Mouse (Mus musculus) embryonic facial prominence, embryonic 13.5 days (tissue): ENCODE measurements at regions not wholly inside any gene's neighbourhood (a gene's known extent, or its start where the extent isn't known, plus 50 kb on each side); places are given as distances from the start of the nearest gene placed in this dataset.

Experiments
- ATAC-seq: fragments of 200-750 bp; cut with Nextera tagmentation; 2 replicates; pipeline ENCODE4 v1.8.0; 2017; ENCODE audit warnings: low read depth; ENCODE audit not compliant: insufficient number of reproducible peaks, insufficient read depth, low FRiP score, low TSS enrichment
- H3K27ac ChIP-seq: fragments of 300-500 bp; sonication (generic); 2 replicates; pipeline ENCODE4 v1.5.1; 2015; ENCODE audit warnings: moderate library complexity, mild to moderate bottlenecking, inconsistent platforms
- H3K27me3 ChIP-seq: fragments of 300-500 bp; sonication (generic); 2 replicates; pipeline ENCODE4 v1.6.1; 2015; ENCODE audit warnings: mild to moderate bottlenecking, inconsistent platforms
- H3K36me3 ChIP-seq: fragments of 300-500 bp; sonication (generic); 2 replicates; pipeline ENCODE4 v1.6.1; 2015; ENCODE audit warnings: mild to moderate bottlenecking, inconsistent platforms
- H3K4me1 ChIP-seq: fragments of 300-500 bp; sonication (generic); 2 replicates; pipeline ENCODE4 v1.6.1; 2015; ENCODE audit warnings: inconsistent platforms
- H3K4me2 ChIP-seq: fragments of 300-500 bp; sonication (generic); 2 replicates; pipeline ENCODE4 v1.6.1; 2015; ENCODE audit warnings: moderate library complexity, mild to moderate bottlenecking, inconsistent platforms
- H3K4me3 ChIP-seq: fragments of 300-500 bp; sonication (generic); 2 replicates; pipeline ENCODE4 v1.5.1; 2015; ENCODE audit warnings: mild to moderate bottlenecking, inconsistent platforms
- H3K9ac ChIP-seq: fragments of 300-500 bp; sonication (generic); 2 replicates; pipeline ENCODE4 v1.6.1; 2015; ENCODE audit warnings: mild to moderate bottlenecking, inconsistent platforms
- H3K9me3 ChIP-seq: fragments of 300-500 bp; sonication (generic); 2 replicates; pipeline ENCODE4 v1.6.1; 2016; ENCODE audit warnings: inconsistent platforms
- WGBS: fragments of 180-500 bp; shearing (Covaris S2); methylation state at CpG from one replicate; pipeline ENCODE4 v1.1.7; 2015; ENCODE audit warnings: mixed read lengths; 5-methylcytosine and 5-hydroxymethylcytosine counted together

GRCm38 (mm10) chr12:107596236-107596635 lies 107.8 kb downstream of the 3110018I06Rik start:
- Histone ChIP-seq H3K9ac (no peak overlapping the region), H3K4me3 (no peak overlapping the region), H3K27ac (no peak overlapping the region), H3K4me2 (no peak overlapping the region), H3K9me3 (no peaks in the 10 kb centered on the region), H3K36me3 (no peaks in the 10 kb centered on the region), H3K4me1 (no peaks in the 10 kb centered on the region), H3K27me3 (no peaks in the 10 kb centered on the region)
- no peak for ATAC-seq

DNA sequence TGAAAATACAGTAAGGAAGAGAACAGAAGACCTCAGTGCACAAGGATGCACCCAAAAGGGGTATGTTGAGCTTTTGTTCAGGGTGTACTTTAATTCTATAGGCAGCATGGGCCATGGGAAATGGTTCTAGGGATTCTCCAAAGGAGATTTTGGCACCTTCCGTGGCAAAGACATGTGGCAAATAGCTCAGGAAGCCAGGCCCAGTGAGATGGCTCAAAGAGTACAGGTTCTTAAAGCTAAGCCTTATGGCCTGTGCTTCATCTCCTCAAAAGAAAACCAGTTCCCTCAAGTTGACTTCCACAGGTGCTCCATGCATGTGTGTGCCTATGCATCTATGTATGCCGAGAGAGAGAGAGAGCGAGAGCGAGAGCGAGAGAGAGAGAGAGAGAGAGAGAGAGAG lies 112.1 kb downstream of the 3110018I06Rik start:
- H3K9ac ChIP-seq = no peak overlapping the region
- no peak for ATAC-seq
- H3K9me3 ChIP-seq = no peaks in the 10 kb centered on the region
- no peaks in the 10 kb centered on the region for H3K27me3 ChIP-seq
- no peaks in the 10 kb centered on the region for H3K4me1 ChIP-seq
- no peak overlapping the region for H3K27ac ChIP-seq
- no peak overlapping the region for H3K4me2 ChIP-seq
- no peaks in the 10 kb centered on the region for H3K36me3 ChIP-seq
- WGBS = 94% methylated on average over 5 of the region's 5 CpGs
- H3K4me3 ChIP-seq = no peak overlapping the region

DNA sequence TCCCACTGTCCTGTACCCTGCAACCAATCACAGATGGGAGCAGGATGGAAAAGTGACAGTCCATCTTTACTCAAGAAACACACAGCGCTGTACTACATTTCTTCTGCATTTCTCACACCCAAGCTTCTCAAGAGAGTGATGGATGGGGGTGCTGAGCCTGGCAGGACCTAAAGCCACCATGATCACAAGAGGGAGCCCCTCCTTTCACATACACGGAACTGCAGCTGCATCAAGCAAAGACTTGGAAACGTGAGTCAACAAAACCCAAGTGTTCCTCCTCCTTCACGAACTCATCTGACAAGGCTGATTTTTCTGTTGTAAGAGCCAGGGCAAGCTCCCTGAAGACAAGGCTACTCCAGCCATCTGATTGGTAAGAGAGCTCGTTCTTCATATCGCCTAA lies 120.5 kb downstream of the 3110018I06Rik start:
- no peak for ATAC-seq

GRCm38 (mm10) chr12:107609986-107610385 lies 121.6 kb downstream of the 3110018I06Rik start:
- H3K4me3 ChIP-seq = no peak overlapping the region
- ATAC-seq = no peak
- H3K9ac ChIP-seq = no peak overlapping the region
- H3K4me2 ChIP-seq = no peak overlapping the region
- H3K36me3 ChIP-seq = no peaks in the 10 kb centered on the region
- 72% methylated on average over 4 of the region's 4 CpGs for WGBS
- no peak overlapping the region for H3K27ac ChIP-seq
- no peaks in the 10 kb centered on the region for H3K27me3 ChIP-seq
- no peaks in the 10 kb centered on the region for H3K4me1 ChIP-seq
- H3K9me3 ChIP-seq = peaks cover 6% of the 10 kb centered on the region; the same call in 1 of the 2 replicates

More for the DNA sequence above, 120.5 kb downstream of the 3110018I06Rik start:
- WGBS = 78% methylated on average over 6 of the region's 6 CpGs
- no peak overlapping the region for H3K4me3 ChIP-seq
- H3K27me3 ChIP-seq = no peaks in the 10 kb centered on the region
- H3K27ac ChIP-seq = no peak overlapping the region
- H3K4me1 ChIP-seq = no peaks in the 10 kb centered on the region
- no peaks in the 10 kb centered on the region for H3K36me3 ChIP-seq
- H3K9ac ChIP-seq = no peak overlapping the region
- H3K9me3 ChIP-seq = peaks cover 6% of the 10 kb centered on the region; the same call in 1 of the 2 replicates
- no peak overlapping the region for H3K4me2 ChIP-seq

DNA sequence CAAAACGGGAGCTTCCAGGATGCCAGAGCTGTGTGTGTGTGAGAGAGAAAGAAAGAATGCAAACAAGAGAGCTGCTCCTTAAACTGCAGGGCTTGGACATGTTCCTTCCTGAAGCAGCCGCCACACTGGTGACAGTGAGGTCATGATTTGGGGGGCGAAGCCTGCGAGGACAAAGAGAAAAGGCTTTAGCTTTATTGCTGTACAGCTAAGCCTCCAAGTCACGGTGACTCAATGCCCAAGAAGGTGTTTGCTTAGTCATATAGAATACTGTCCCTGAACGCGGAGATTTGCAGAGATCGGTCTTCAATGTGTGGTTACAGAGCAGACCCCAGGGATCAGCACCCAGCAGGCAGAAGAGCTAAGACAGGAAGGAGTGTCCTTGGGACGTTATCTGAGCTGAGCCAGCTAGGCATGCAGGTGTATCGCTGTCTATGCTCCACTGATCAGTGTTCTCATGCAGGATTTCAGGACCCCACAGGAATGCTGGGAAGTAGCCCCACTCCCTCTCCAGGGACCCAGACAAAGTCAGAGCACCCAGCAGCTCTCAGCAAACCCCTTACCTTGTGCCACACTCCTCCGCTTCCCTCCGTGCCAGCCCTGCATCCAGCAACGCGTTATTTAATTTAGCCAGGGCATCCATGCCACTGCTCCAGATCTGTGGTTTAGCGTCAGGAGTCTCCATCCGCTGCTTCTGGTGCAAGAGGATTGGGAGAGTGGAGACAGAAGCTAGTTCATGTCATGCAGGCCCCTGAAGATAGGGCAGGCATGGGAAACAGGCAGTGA lies 129.0 kb downstream of the 3110018I06Rik start:
- H3K4me1 ChIP-seq = peaks cover 4% of the 10 kb centered on the region; the same call in 1 of the 2 replicates
- WGBS = 74% methylated on average over 16 of the region's 16 CpGs
- H3K9me3 ChIP-seq = no peaks in the 10 kb centered on the region; the same call in 1 of the 2 replicates
- H3K27ac ChIP-seq = no peak overlapping the region
- H3K27me3 ChIP-seq = no peaks in the 10 kb centered on the region
- no peak overlapping the region for H3K4me3 ChIP-seq
- no peak for ATAC-seq
- H3K4me2 ChIP-seq = no peak overlapping the region
- H3K9ac ChIP-seq = no peak overlapping the region
- H3K36me3 ChIP-seq = no peaks in the 10 kb centered on the region

GRCm38 (mm10) chr12:107624446-107624845 lies 136.0 kb downstream of the 3110018I06Rik start:
- no peak for ATAC-seq
- H3K4me2 ChIP-seq = no peak overlapping the region
- no peak overlapping the region for H3K27ac ChIP-seq
- H3K36me3 ChIP-seq = no peaks in the 10 kb centered on the region
- H3K4me3 ChIP-seq = no peak overlapping the region
- WGBS = 50% methylated on average over 3 of the region's 3 CpGs
- H3K27me3 ChIP-seq = 0 out of 2 replicates have a peak, but pooled peaks cover 3% of the 10 kb centered on the region
- H3K4me1 ChIP-seq = no peaks in the 10 kb centered on the region
- no peak overlapping the region for H3K9ac ChIP-seq
- no peaks in the 10 kb centered on the region; the same call in 1 of the 2 replicates for H3K9me3 ChIP-seq

- no peak for ATAC-seq
Observed at GRCm38 (mm10) chr12:107648008-107648407, 159.6 kb downstream of the 3110018I06Rik start.

DNA sequence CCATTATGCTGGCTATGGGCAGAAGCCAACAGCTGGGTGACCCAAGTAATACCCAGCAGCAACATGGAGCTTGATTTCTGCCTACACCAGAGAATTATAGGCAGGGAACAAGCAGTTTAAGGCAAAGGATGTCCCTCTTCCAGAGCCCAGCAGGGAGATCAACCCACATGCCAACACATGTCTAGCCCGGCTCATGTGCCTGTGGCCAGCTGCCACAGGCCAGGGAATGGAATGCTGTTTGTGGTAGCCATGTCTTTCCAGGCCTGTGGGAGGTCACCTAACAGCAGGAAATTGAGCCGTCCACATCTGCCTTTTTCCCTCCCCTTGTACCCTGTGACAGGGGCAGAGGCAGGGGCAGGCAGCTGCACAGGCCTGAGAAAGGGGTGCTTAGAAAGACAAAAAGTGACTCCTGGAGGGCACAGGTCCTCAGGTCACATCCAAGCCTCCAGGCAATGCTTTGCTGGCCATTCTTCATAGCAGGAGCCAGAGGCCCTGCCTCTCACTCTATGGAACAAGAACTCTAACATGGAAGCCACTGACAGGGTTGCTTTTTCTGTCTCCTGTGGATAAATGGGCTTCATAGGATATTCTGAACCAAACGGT lies 163.8 kb downstream of the 3110018I06Rik start:
- no peak overlapping the region for H3K9ac ChIP-seq
- H3K4me1 ChIP-seq = peaks cover 47% of the 10 kb centered on the region
- WGBS = 31% methylated on average over 3 of the region's 3 CpGs
- no peaks in the 10 kb centered on the region for H3K9me3 ChIP-seq
- H3K4me2 ChIP-seq = no peak overlapping the region
- H3K27me3 ChIP-seq = no peaks in the 10 kb centered on the region
- H3K36me3 ChIP-seq = no peaks in the 10 kb centered on the region
- H3K4me3 ChIP-seq = no peak overlapping the region
- no peak for ATAC-seq
- H3K27ac ChIP-seq = no peak overlapping the region; the same call in 1 of the 2 replicates

More at GRCm38 (mm10) chr12:107648008-107648407, 159.6 kb downstream of the 3110018I06Rik start:
- Histone ChIP-seq H3K4me2 (no peak overlapping the region), H3K4me1 (peaks cover 12% of the 10 kb centered on the region), H3K4me3 (no peak overlapping the region), H3K36me3 (no peaks in the 10 kb centered on the region), H3K27me3 (no peaks in the 10 kb centered on the region), H3K9me3 (no peaks in the 10 kb centered on the region), H3K9ac (no peak overlapping the region), H3K27ac (no peak overlapping the region)
- whole genome bisulfite sequencing = 85% methylated on average over 9 of the region's 9 CpGs

GRCm38 (mm10) chr12:107653131-107653530 lies 164.7 kb downstream of the 3110018I06Rik start:
- no peaks in the 10 kb centered on the region for H3K9me3 ChIP-seq
- no peak overlapping the region for H3K4me3 ChIP-seq
- WGBS = 17% methylated on average over 7 of the region's 7 CpGs
- H3K9ac ChIP-seq = no peak overlapping the region
- peak overlapping the region; percentile 40; the same call in 1 of the 2 replicates for H3K27ac ChIP-seq
- H3K4me1 ChIP-seq = peaks cover 56% of the 10 kb centered on the region
- H3K27me3 ChIP-seq = no peaks in the 10 kb centered on the region
- no peaks in the 10 kb centered on the region for H3K36me3 ChIP-seq
- peak; percentile 72 for ATAC-seq
- no peak overlapping the region for H3K4me2 ChIP-seq

DNA sequence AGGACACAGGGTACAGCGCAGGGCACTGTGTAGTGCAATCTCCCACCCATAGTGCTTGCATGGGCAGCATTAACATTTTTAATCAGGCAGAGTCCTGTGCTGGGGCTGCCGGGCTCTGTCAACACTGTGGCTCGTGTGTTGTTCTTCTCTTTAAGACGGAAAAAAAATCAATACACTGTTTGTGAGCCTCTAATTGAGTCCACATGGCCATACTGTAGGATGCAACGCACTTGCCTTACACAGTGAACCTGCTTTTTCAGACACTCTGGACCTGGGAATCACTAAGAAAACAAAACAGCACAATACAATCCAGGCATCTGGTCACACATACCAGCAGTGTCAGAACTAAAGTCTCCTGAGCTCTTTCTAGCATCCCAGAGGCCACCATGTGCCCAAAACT lies 168.4 kb downstream of the 3110018I06Rik start:
- H3K4me3 ChIP-seq = no peak overlapping the region
- peaks cover 64% of the 10 kb centered on the region for H3K4me1 ChIP-seq
- H3K27ac ChIP-seq = peak overlapping the region; percentile 8; the same call in 1 of the 2 replicates
- H3K9ac ChIP-seq = no peak overlapping the region
- 28% methylated on average over 5 of the region's 5 CpGs for WGBS
- H3K27me3 ChIP-seq = no peaks in the 10 kb centered on the region
- H3K9me3 ChIP-seq = no peaks in the 10 kb centered on the region
- ATAC-seq = peak; percentile 60; the same call in 1 of the 2 replicates
- no peaks in the 10 kb centered on the region for H3K36me3 ChIP-seq
- H3K4me2 ChIP-seq = no peak overlapping the region

DNA sequence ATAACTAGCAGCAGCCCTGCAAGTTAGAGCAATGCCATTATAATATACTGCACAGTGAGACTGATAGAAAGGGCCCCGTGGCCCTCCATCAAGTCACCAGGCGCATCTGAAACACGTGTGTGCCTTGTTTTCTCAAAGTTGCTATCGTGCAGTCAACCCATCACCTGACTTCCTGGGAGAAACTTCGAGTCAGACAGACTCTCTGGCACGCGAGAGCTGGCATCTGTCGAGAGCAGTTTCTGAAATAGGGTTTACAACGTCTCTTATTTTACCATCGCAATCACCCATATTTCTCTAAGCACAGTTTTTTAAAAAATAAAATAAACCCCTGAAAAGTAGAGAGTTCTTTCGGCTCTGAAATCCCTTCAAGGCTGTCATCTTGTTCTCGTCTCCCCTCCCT lies 169.8 kb downstream of the 3110018I06Rik start:
- Histone ChIP-seq H3K4me3 (no peak overlapping the region), H3K27me3 (no peaks in the 10 kb centered on the region), H3K4me1 (peaks cover 60% of the 10 kb centered on the region), H3K9ac (no peak overlapping the region), H3K4me2 (no peak overlapping the region), H3K9me3 (no peaks in the 10 kb centered on the region), H3K36me3 (no peaks in the 10 kb centered on the region), H3K27ac (no peak overlapping the region)
- no peak for ATAC-seq
- 74% methylated on average over 12 of the region's 12 CpGs for WGBS

DNA sequence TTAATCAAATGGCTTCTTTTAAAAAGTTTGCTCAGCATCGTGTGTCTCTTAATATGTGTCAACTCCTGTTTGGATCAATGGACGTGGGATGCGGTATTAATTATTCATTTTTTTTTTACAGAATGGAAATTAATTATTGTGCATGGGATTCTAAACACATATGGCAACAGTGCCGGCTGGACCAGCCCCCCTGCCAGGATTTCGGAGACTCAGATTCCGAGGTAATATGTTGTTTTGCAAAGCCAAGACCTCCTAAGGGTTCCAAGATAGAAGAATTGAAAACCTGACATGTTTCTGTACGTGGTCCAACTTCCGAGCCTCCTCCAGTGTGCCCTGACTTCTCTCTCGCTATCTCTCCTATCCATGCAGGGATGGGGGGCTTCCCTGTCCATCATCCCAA lies 170.4 kb downstream of the 3110018I06Rik start:
- WGBS = 68% methylated on average over 9 of the region's 9 CpGs
- no peak overlapping the region for H3K9ac ChIP-seq
- no peaks in the 10 kb centered on the region for H3K36me3 ChIP-seq
- peaks cover 58% of the 10 kb centered on the region for H3K4me1 ChIP-seq
- no peak overlapping the region for H3K27ac ChIP-seq
- H3K9me3 ChIP-seq = no peaks in the 10 kb centered on the region
- ATAC-seq = no peak
- no peak overlapping the region for H3K4me2 ChIP-seq
- no peak overlapping the region for H3K4me3 ChIP-seq
- H3K27me3 ChIP-seq = no peaks in the 10 kb centered on the region
